Mouse (Mus musculus) E14TG2a.4 (cell line): ENCODE results near the gene Gne.

Source experiments
- H3K27me3 ChIP-seq: 2 replicates; pipeline ENCODE4 v1.6.1; 2014; ENCODE audit warnings: low read length, control low read depth; ENCODE audit not compliant: insufficient read depth
- H3K36me3 ChIP-seq: 2 replicates; pipeline ENCODE4 v1.6.1; 2014; ENCODE audit warnings: low read length, control low read depth; ENCODE audit not compliant: insufficient read depth
- H3K4me1 ChIP-seq: replicated peaks from 2 replicates; pipeline ENCODE4 v1.6.1; 2014; ENCODE audit warnings: low read depth, low read length, control low read depth
- H3K4me3 ChIP-seq: replicated peaks from 2 replicates; pipeline ENCODE4 v1.5.1; 2014; ENCODE audit warnings: mild to moderate bottlenecking, low read length
- H3K9me3 ChIP-seq: 2 replicates; pipeline ENCODE4 v1.6.1; 2014; ENCODE audit warnings: low read length, control low read depth
- CTCF ChIP-seq: conservative IDR thresholded peaks from 2 replicates; pipeline ENCODE4 v1.5.1; 2014; ENCODE audit warnings: low read length
- NANOG ChIP-seq: IDR thresholded peaks from 2 replicates; pipeline ENCODE4 v1.6.1; 2014; ENCODE audit warnings: borderline replicate concordance, low read length, mixed read lengths
- POU5F1 ChIP-seq: IDR thresholded peaks from 2 replicates; pipeline ENCODE4 v1.6.1; 2014; ENCODE audit warnings: low read length, borderline replicate concordance

The Gne gene

GRCm38 (mm10) chr4:44024241-44024640 lies 59.7 kb downstream of the Gne start:
- no peaks in the 10 kb centered on the region for H3K27me3 ChIP-seq
- no peak overlapping the region for H3K4me3 ChIP-seq
- no peaks in the 10 kb centered on the region for H3K9me3 ChIP-seq
- TF ChIP-seq NANOG = no peak
- TF ChIP-seq POU5F1 = no peak
- no peak for TF ChIP-seq CTCF
- H3K36me3 ChIP-seq = peaks cover 100% of the 10 kb centered on the region
- peaks cover 48% of the 10 kb centered on the region for H3K4me1 ChIP-seq

GRCm38 (mm10) chr4:44023681-44024080 lies 60.3 kb downstream of the Gne start:
- H3K9me3 ChIP-seq = no peaks in the 10 kb centered on the region
- H3K36me3 ChIP-seq = peaks cover 100% of the 10 kb centered on the region
- H3K27me3 ChIP-seq = no peaks in the 10 kb centered on the region
- H3K4me1 ChIP-seq = peaks cover 42% of the 10 kb centered on the region
- H3K4me3 ChIP-seq = no peak overlapping the region
- TF ChIP-seq CTCF = no peak
- no peak for TF ChIP-seq POU5F1
- no peak for TF ChIP-seq NANOG

- no peaks in the 10 kb centered on the region for H3K9me3 ChIP-seq
- no peak overlapping the region for H3K4me3 ChIP-seq
- H3K4me1 ChIP-seq = peaks cover 41% of the 10 kb centered on the region
- peaks cover 100% of the 10 kb centered on the region for H3K36me3 ChIP-seq
- no peak for TF ChIP-seq NANOG
- no peak for TF ChIP-seq CTCF
- TF ChIP-seq POU5F1 = no peak
- no peaks in the 10 kb centered on the region for H3K27me3 ChIP-seq
Measured at GRCm38 (mm10) chr4:44022766-44023165, 61.2 kb downstream of the Gne start.

GRCm38 (mm10) chr4:44022323-44022722 lies 61.7 kb downstream of the Gne start:
- Histone ChIP-seq H3K4me1 (peaks cover 41% of the 10 kb centered on the region), H3K4me3 (no peak overlapping the region), H3K9me3 (no peaks in the 10 kb centered on the region), H3K27me3 (no peaks in the 10 kb centered on the region), H3K36me3 (peaks cover 100% of the 10 kb centered on the region)
- no peak for TF ChIP-seq CTCF
- TF ChIP-seq NANOG = no peak
- TF ChIP-seq POU5F1 = no peak

GRCm38 (mm10) chr4:44016791-44017190 lies 67.2 kb downstream of the Gne start:
- Histone ChIP-seq H3K27me3 (no peaks in the 10 kb centered on the region), H3K4me1 (peaks cover 65% of the 10 kb centered on the region), H3K4me3 (no peak overlapping the region), H3K9me3 (no peaks in the 10 kb centered on the region), H3K36me3 (peaks cover 86% of the 10 kb centered on the region)
- TF ChIP-seq NANOG (no peak), POU5F1 (no peak), CTCF (no peak)

- Histone ChIP-seq H3K9me3 (no peaks in the 10 kb centered on the region), H3K4me3 (no peak overlapping the region), H3K4me1 (peaks cover 62% of the 10 kb centered on the region), H3K27me3 (no peaks in the 10 kb centered on the region), H3K36me3 (peaks cover 83% of the 10 kb centered on the region)
- no peak for TF ChIP-seq NANOG
- no peak for TF ChIP-seq CTCF
- no peak for TF ChIP-seq POU5F1
Measured at GRCm38 (mm10) chr4:44016071-44016470, 67.9 kb downstream of the Gne start.

- no peaks in the 10 kb centered on the region for H3K9me3 ChIP-seq
- H3K4me3 ChIP-seq = peak overlapping the region; percentile 100
- no peaks in the 10 kb centered on the region for H3K27me3 ChIP-seq
- TF ChIP-seq NANOG = no peak
- TF ChIP-seq CTCF = no peak
- TF ChIP-seq POU5F1 = no peak
- peaks cover 67% of the 10 kb centered on the region for H3K36me3 ChIP-seq
- H3K4me1 ChIP-seq = peaks cover 72% of the 10 kb centered on the region
Measured at GRCm38 (mm10) chr4:44013391-44014070, 70.4 kb downstream of the Gne start.

- TF ChIP-seq NANOG (no peak), CTCF (no peak), POU5F1 (no peak)
- Histone ChIP-seq H3K4me3 (peak overlapping the region; percentile 100), H3K9me3 (no peaks in the 10 kb centered on the region), H3K36me3 (peaks cover 67% of the 10 kb centered on the region), H3K4me1 (peaks cover 64% of the 10 kb centered on the region), H3K27me3 (no peaks in the 10 kb centered on the region)
Measured at GRCm38 (mm10) chr4:44012376-44013367, 71.3 kb downstream of the Gne start.
